Mouse (Mus musculus) c-Kit-positive CD71-positive TER-119-negative erythroid progenitor cells, embryonic 14.5 days (primary cell): ENCODE data around the gene Ric1.
A peak's percentile ranks its signal among the peaks of the same experiment; 100 is the strongest.
"Not testable (repeated sequence)": the region's sequence is repeated elsewhere in the genome, so short reads cannot be mapped to it uniquely, and the experiment has no call there.

Experiments
- DNase-seq: peaks from one replicate; pipeline ENCODE4 v3.0.0-alpha.2; 2013; ENCODE audit warnings: low read depth

Ric1 gene

GRCm38 (mm10) chr19:29527299-29527698 is 5.2 kb downstream of the Ric1 start:
- no peak for DNase-seq

GRCm38 (mm10) chr19:29528568-29528967 is 6.5 kb downstream of the Ric1 start:
- DNase-seq, result no peak

- no peak for DNase-seq
Observed at GRCm38 (mm10) chr19:29534030-29534429, 11.9 kb downstream of the Ric1 start.

- no peak for DNase-seq
Observed at GRCm38 (mm10) chr19:29542256-29542970, 20.3 kb downstream of the Ric1 start.

GRCm38 (mm10) chr19:29544026-29544425 is 21.9 kb downstream of the Ric1 start:
- DNase-seq, result no peak

GRCm38 (mm10) chr19:29550618-29551017 is 28.5 kb downstream of the Ric1 start:
- DNase-seq, result no peak

GRCm38 (mm10) chr19:29551128-29551527 is 29.0 kb downstream of the Ric1 start:
- no peak for DNase-seq

GRCm38 (mm10) chr19:29551980-29552379 is 29.9 kb downstream of the Ric1 start:
- DNase-seq, result not testable (repeated sequence)

- DNase-seq, result peak; percentile 9
Observed at GRCm38 (mm10) chr19:29557171-29557845, 35.2 kb downstream of the Ric1 start.

- DNase-seq, result no peak
Observed at GRCm38 (mm10) chr19:29562166-29562565, 40.1 kb downstream of the Ric1 start.

GRCm38 (mm10) chr19:29562603-29563002 is 40.5 kb downstream of the Ric1 start:
- no peak for DNase-seq

- DNase-seq, result peak; percentile 60
Observed at GRCm38 (mm10) chr19:29563258-29563779, 41.2 kb downstream of the Ric1 start.

GRCm38 (mm10) chr19:29566512-29566911 is 44.4 kb downstream of the Ric1 start:
- no peak for DNase-seq

- DNase-seq, result no peak
Observed at GRCm38 (mm10) chr19:29582439-29582838, 60.4 kb downstream of the Ric1 start.

GRCm38 (mm10) chr19:29583734-29584133 is 61.7 kb downstream of the Ric1 start:
- DNase-seq, result no peak

- not testable (repeated sequence) for DNase-seq
Observed at GRCm38 (mm10) chr19:29593783-29594182, 71.7 kb downstream of the Ric1 start.

- no peak for DNase-seq
Observed at GRCm38 (mm10) chr19:29596276-29596675, 74.2 kb downstream of the Ric1 start.

GRCm38 (mm10) chr19:29596985-29597384 is 74.9 kb downstream of the Ric1 start:
- no peak for DNase-seq

- DNase-seq, result no peak
Observed at GRCm38 (mm10) chr19:29598981-29599380, 76.9 kb downstream of the Ric1 start.

- DNase-seq, result no peak
Observed at GRCm38 (mm10) chr19:29603548-29604353, 81.7 kb downstream of the Ric1 start.

- no peak for DNase-seq
Observed at GRCm38 (mm10) chr19:29604653-29605052, 82.6 kb downstream of the Ric1 start.

- no peak for DNase-seq
Observed at GRCm38 (mm10) chr19:29607521-29607920, 85.4 kb downstream of the Ric1 start.
